Mouse (Mus musculus): Measurements from ENCODE around the gene Acss2. TPM values are rescaled to one million over a fixed set of nuclear protein-coding genes. Genes with fewer than 3 reads are reported as not detected.

The Acss2 gene
- polyA plus RNA-seq, 1 experiment from 2014 or later = 20.8 TPM

DNA sequence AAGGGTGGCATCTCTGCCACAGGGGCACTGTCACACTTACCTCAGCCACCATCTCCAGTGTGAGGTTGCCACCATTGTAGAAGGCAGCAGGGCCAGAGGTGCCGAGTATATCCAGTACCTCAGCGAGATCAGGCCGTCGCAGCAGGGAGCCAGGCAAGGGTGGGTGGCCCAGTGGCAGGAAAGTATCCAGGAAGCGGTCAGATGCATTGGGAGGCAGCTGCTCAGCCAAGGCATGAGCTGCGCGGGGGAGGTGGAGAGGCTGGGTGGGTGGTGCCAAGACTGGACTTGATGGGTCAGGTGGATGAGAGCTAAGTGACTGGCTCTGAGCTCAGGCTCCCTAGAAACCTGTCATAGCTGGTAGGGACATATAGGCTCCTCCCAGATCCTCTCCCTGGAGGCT, 15.2 kb upstream of the Acss2 start:
- 64% methylated on average over 7 of the region's 7 CpGs for WGBS
- Histone ChIP-seq H3K27me3 (ENCODE audit: insufficient read depth, low read length) (no peaks in the 10 kb centered on the region), H3K36me3 (ENCODE audit: insufficient read depth, low read length) (no peaks in the 10 kb centered on the region), H3K27ac (no peak overlapping the region), H3K4me1 (replicated peaks; ENCODE audit: insufficient read depth, low read length) (no peaks in the 10 kb centered on the region), H3K4me3 (replicated peaks; ENCODE audit: low read depth, low read length) (no peak overlapping the region), H3K4me2 (ENCODE audit: low read length) (no peak overlapping the region), H3K9ac (ENCODE audit: low read depth, low read length) (no peak overlapping the region), H3K9me3 (replicated peaks; ENCODE audit: low read length) (no peaks in the 10 kb centered on the region)
- ATAC-seq (replicated peaks; ENCODE audit: low FRiP score, low read depth) (0 out of 2 replicates have a peak, but pooled peaks have one; percentile 13), DNase-seq (ENCODE audit: low spot score) (no peak)
- no peak for TF ChIP-seq CTCF (IDR thresholded peaks at IDR 0.05; ENCODE audit: low read depth)

DNA sequence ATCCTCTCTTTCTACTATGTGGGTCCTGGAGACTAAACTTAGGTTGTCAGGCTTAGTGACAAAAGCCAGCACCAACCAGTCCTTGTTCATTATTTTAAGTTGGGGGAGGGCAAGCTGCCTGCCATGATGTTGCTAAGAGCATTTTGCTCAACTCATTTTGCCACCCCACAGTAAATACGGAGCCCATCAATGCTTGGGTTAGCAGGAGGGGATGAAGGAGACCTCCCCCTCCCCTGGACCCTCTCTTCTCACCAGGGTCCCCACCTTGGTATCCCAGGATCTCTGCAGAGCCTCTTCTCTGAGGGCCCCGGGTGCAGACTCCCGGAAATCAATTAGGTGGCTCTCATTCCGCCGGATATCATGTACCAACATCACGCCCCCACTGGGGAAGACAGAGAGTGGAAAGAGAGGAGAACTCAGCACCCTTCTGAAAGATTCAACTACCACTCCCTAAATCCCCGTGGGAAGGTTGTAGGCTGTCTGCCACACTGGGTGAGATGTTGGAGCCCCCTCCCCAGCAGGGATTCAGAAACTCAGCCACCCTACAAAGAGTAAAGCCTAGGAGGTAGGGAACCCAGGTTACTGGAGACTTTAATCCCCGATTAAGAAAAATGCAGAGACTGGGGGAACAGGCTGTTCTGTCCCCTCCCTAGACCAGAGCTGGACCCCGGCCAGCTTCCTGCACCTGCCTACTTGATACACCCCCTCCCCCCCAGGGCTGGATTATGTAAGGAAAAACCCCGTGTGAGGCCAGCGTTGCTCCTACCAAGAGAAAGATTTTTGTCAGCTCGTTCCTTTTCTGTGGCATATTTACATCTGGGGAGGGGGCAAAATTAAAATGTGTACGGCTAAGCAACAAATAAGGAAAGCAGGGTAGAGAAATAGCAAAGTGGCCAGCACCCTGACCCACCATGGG, 13.1 kb upstream of the Acss2 start:
- H3K36me3 ChIP-seq (ENCODE audit: insufficient read depth, low read length) = no peaks in the 10 kb centered on the region
- ATAC-seq (replicated peaks; ENCODE audit: low FRiP score, low read depth) (no peak), DNase-seq (ENCODE audit: low spot score) (no peak)
- no peak overlapping the region for H3K4me2 ChIP-seq (ENCODE audit: low read length)
- WGBS = 51% methylated on average over 13 of the region's 13 CpGs
- no peak overlapping the region for H3K4me3 ChIP-seq (replicated peaks; ENCODE audit: low read depth, low read length)
- no peaks in the 10 kb centered on the region for H3K9me3 ChIP-seq (replicated peaks; ENCODE audit: low read length)
- no peak overlapping the region for H3K27ac ChIP-seq
- H3K4me1 ChIP-seq (replicated peaks; ENCODE audit: insufficient read depth, low read length) = no peaks in the 10 kb centered on the region
- H3K27me3 ChIP-seq (ENCODE audit: insufficient read depth, low read length) = no peaks in the 10 kb centered on the region
- TF ChIP-seq CTCF (IDR thresholded peaks at IDR 0.05; ENCODE audit: low read depth) = no peak
- no peak overlapping the region for H3K9ac ChIP-seq (ENCODE audit: low read depth, low read length)

DNA sequence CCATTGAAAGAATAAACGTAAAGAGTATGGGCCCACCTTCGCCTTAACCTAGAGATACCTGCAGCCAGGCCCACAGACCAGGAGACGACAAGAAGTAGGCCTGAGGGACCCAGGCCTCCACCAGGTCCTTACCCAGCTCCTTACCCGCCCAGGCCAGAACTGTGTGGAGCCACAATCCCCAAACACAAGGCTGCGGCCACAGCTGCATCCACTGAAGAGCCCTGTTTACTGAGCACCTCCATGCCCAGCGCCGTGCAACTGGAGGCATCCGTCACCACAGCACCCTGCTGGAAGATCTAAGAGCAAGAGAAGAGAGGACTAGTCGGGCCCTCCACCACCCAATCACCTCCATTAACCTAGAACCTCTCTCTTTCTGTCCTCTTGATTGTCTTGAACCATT, 11.9 kb upstream of the Acss2 start:
- H3K27me3 ChIP-seq (ENCODE audit: insufficient read depth, low read length) = no peaks in the 10 kb centered on the region
- DNase-seq (ENCODE audit: low spot score) (no peak), ATAC-seq (replicated peaks; ENCODE audit: low FRiP score, low read depth) (no peak)
- TF ChIP-seq CTCF (IDR thresholded peaks at IDR 0.05; ENCODE audit: low read depth) = no peak
- H3K4me2 ChIP-seq (ENCODE audit: low read length) = no peak overlapping the region
- no peaks in the 10 kb centered on the region for H3K9me3 ChIP-seq (replicated peaks; ENCODE audit: low read length)
- H3K4me1 ChIP-seq (replicated peaks; ENCODE audit: insufficient read depth, low read length) = no peaks in the 10 kb centered on the region
- no peak overlapping the region for H3K27ac ChIP-seq
- H3K36me3 ChIP-seq (ENCODE audit: insufficient read depth, low read length) = no peaks in the 10 kb centered on the region
- H3K9ac ChIP-seq (ENCODE audit: low read depth, low read length) = no peak overlapping the region
- no peak overlapping the region for H3K4me3 ChIP-seq (replicated peaks; ENCODE audit: low read depth, low read length)
- WGBS = 92% methylated on average over 9 of the region's 9 CpGs

DNA sequence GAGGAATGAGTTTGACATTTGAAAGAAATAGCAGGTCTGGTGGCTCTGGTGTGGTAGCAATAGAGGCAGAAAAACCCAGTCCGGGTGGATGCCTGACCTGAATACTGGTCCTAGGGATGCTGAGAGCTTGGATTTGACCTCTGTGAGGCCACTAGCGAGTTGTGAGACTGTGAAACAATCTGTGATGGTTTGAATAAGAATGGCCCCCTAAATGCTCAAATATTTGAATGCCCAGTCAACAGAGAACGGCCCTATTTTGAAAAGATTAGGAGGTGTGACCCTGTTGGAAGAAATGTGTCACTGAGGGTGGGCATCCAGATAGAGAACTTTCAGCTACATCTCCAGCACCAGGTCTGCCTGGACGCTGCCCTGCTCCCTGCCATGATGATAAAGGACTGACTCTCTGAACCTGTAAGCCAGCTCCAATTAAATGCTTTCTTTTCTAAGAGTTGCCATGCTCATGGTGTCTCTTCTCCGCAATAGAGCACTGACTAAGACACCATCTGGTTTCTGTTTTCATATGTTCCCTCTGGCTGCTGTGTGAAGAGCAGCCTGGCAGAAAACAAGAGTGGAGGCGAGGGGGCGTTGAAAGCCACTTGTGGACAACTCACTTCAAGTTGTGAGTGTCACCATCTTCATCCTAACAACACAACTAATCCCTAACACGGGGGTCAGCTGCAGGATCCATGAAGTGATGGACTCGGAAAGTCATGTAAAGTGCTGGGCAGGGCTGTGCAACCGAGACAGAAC, 9.9 kb upstream of the Acss2 start:
- no peak for TF ChIP-seq CTCF (IDR thresholded peaks at IDR 0.05; ENCODE audit: low read depth)
- DNase-seq (ENCODE audit: low spot score) = no peak
- no peak overlapping the region for H3K4me3 ChIP-seq (replicated peaks; ENCODE audit: low read depth, low read length)
- no peaks in the 10 kb centered on the region for H3K36me3 ChIP-seq (ENCODE audit: insufficient read depth, low read length)
- H3K27me3 ChIP-seq (ENCODE audit: insufficient read depth, low read length) = no peaks in the 10 kb centered on the region
- no peak overlapping the region for H3K27ac ChIP-seq
- H3K9me3 ChIP-seq (replicated peaks; ENCODE audit: low read length) = no peaks in the 10 kb centered on the region
- no peak overlapping the region for H3K9ac ChIP-seq (ENCODE audit: low read depth, low read length)
- no peaks in the 10 kb centered on the region for H3K4me1 ChIP-seq (replicated peaks; ENCODE audit: insufficient read depth, low read length)
- H3K4me2 ChIP-seq (ENCODE audit: low read length) = no peak overlapping the region
- 73% methylated on average over 10 of the region's 10 CpGs for WGBS
- ATAC-seq (replicated peaks; ENCODE audit: low FRiP score, low read depth) = no peak

DNA sequence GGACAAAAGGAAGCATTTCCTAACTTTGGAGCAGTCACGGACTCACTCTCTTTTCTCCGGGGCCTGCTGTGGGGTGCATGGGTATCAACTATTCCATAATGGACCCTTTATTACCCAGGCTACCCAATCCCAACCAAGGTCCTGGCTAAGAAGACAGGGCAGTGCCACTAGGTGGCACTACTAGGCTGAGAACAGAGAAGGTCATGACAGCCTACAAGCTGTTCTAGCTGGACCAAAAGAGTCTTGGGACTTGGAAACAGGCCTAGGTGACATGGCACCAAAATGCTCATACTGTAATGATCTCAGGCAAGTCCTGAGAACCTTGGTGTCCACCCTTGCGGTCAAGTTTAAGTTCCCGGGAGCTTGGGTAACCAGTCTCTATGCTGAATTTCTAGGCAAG, 5.3 kb upstream of the Acss2 start:
- Histone ChIP-seq H3K4me3 (replicated peaks; ENCODE audit: low read depth, low read length) (no peak overlapping the region), H3K9ac (ENCODE audit: low read depth, low read length) (no peak overlapping the region), H3K4me1 (replicated peaks; ENCODE audit: insufficient read depth, low read length) (no peaks in the 10 kb centered on the region), H3K27me3 (ENCODE audit: insufficient read depth, low read length) (no peaks in the 10 kb centered on the region), H3K36me3 (ENCODE audit: insufficient read depth, low read length) (no peaks in the 10 kb centered on the region), H3K9me3 (replicated peaks; ENCODE audit: low read length) (no peaks in the 10 kb centered on the region), H3K27ac (no peak overlapping the region), H3K4me2 (ENCODE audit: low read length) (no peak overlapping the region)
- ATAC-seq (replicated peaks; ENCODE audit: low FRiP score, low read depth) (no peak), DNase-seq (ENCODE audit: low spot score) (peak; percentile 67)
- WGBS = 67% methylated on average over 4 of the region's 4 CpGs
- peak; percentile 83 for TF ChIP-seq CTCF (IDR thresholded peaks at IDR 0.05; ENCODE audit: low read depth)

DNA sequence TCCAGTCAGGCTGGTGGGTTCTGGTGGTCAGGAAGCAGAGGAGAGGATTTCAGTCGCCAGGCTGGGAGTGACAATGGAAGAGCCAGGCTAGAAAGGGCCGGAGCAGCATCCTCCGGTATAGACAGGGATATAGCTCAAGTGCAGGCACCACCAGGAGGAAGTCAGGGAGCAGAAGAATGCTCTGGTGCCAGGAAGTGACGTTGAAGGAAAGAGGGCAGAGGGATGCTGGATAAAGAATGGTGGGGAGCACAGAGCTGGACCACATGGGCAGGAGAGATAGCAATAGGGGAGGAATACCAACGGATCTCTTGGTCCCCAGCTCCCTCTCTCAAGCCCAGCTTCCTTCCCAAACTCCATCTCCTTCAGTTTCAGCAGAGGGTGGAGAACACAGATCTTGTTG, 4.2 kb upstream of the Acss2 start:
- Histone ChIP-seq H3K27ac (no peak overlapping the region), H3K4me1 (replicated peaks; ENCODE audit: insufficient read depth, low read length) (no peaks in the 10 kb centered on the region), H3K9me3 (replicated peaks; ENCODE audit: low read length) (no peaks in the 10 kb centered on the region), H3K4me3 (replicated peaks; ENCODE audit: low read depth, low read length) (no peak overlapping the region), H3K9ac (ENCODE audit: low read depth, low read length) (no peak overlapping the region), H3K27me3 (ENCODE audit: insufficient read depth, low read length) (no peaks in the 10 kb centered on the region), H3K4me2 (ENCODE audit: low read length) (no peak overlapping the region), H3K36me3 (ENCODE audit: insufficient read depth, low read length) (no peaks in the 10 kb centered on the region)
- DNase-seq (ENCODE audit: low spot score) (no peak), ATAC-seq (replicated peaks; ENCODE audit: low FRiP score, low read depth) (no peak)
- WGBS = 64% methylated on average over 5 of the region's 5 CpGs
- no peak for TF ChIP-seq CTCF (IDR thresholded peaks at IDR 0.05; ENCODE audit: low read depth)

Measured in kidney, postnatal 0 days (tissue).